ENCODE assay signal across 9 mouse cellular contexts in genomic region chr17:22417510-22417909, GRCm38 (mm10). TPM values are rescaled to one million over a fixed set of nuclear protein-coding genes. Genes with fewer than 3 reads are reported as not detected.
DNase-seq lines count a peak whose midpoint lies in the region; ATAC-seq and TF ChIP-seq lines count a peak whose summit lies in the region.
"Had no signal": no experiment of that assay in that cellular context is flagged by ENCODE, and none has a peak within 500 bp of the region (broad histone marks: within the 10 kb centered on the region; RNA-seq: fewer than 3 reads in every experiment).

No protein-coding gene starts in this region.

- H3K4me2 ChIP-seq in kidney, embryonic 16.5 days (replicated peaks; ENCODE audit: low read depth, low read length): no peak overlapping the region
- H3K4me2 ChIP-seq in liver, postnatal 0 days (ENCODE audit: low read depth, low read length): no peak overlapping the region
- H3K4me2 ChIP-seq: heart, embryonic 13.5 days had no signal

- peak; percentile 99 for ATAC-seq in CD4-positive, CD25-positive, alpha-beta regulatory T cell, adult 4 months
- peak; percentile 75; the same call in 1 of the 2 replicates for ATAC-seq in kidney, embryonic 16.5 days (ENCODE audit: low FRiP score, low TSS enrichment)
- ATAC-seq in liver, postnatal 0 days: no peak; the same call in 1 of the 2 replicates
- peak; percentile 89; the same call in 1 of the 2 replicates for ATAC-seq in neutrophil, adult 5-6 weeks (ENCODE audit: extremely low read depth, insufficient number of reproducible peaks, low FRiP score, poor library complexity, severe bottlenecking)

- TF ChIP-seq CTCF in liver, postnatal 0 days (IDR thresholded peaks at IDR 0.05; ENCODE audit: low read depth): peak; percentile 87

- no peak overlapping the region for H3K9ac ChIP-seq in kidney, embryonic 16.5 days (replicated peaks; ENCODE audit: low read length)
- no peak overlapping the region for H3K9ac ChIP-seq in liver, postnatal 0 days (replicated peaks)
- H3K9ac ChIP-seq: heart, embryonic 13.5 days had no signal

- no peak overlapping the region for H3K4me3 ChIP-seq in kidney, embryonic 16.5 days (ENCODE audit: low read length)
- H3K4me3 ChIP-seq in liver, postnatal 0 days (ENCODE audit: low read depth, low read length): no peak overlapping the region
- H3K4me3 ChIP-seq: heart, embryonic 13.5 days had no signal

- WGBS in kidney, embryonic 16.5 days: 0% methylated on average over 3 of the region's 3 CpGs
- WGBS in liver, postnatal 0 days (ENCODE audit: insufficient replicate concordance): under 1% methylated on average over 3 of the region's 3 CpGs

- DNase-seq in adipocyte (ENCODE audit: low spot score): peak; percentile 70
- peak; percentile 76 for DNase-seq in embryo, embryonic 10.5 days (ENCODE audit: low spot score)
- DNase-seq in heart, adult 8-10 months (ENCODE audit: low spot score): peak; percentile 57
- peak; percentile 73 for DNase-seq in liver, postnatal 0 days
- DNase-seq in thymus, postnatal 36 days: peak; percentile 65 to 67

- no peaks in the 10 kb centered on the region for H3K27me3 ChIP-seq in kidney, embryonic 16.5 days (ENCODE audit: insufficient read depth, low read length)
- H3K27me3 ChIP-seq in liver, postnatal 0 days (ENCODE audit: insufficient read depth, low read length): no peaks in the 10 kb centered on the region
- H3K27me3 ChIP-seq: heart, embryonic 13.5 days had no signal

- H3K27ac ChIP-seq in kidney, embryonic 16.5 days (ENCODE audit: low read length): no peak overlapping the region
- no peak overlapping the region for H3K27ac ChIP-seq in liver, postnatal 0 days (ENCODE audit: low read depth)
- H3K27ac ChIP-seq: heart, embryonic 13.5 days had no signal

- no peak for TF ChIP-seq EP300 in liver, postnatal 0 days (IDR thresholded peaks at IDR 0.05; ENCODE audit: low read depth)

- no peaks in the 10 kb centered on the region for H3K36me3 ChIP-seq in kidney, embryonic 16.5 days (ENCODE audit: insufficient read depth, low read length)
- no peaks in the 10 kb centered on the region for H3K36me3 ChIP-seq in liver, postnatal 0 days (replicated peaks; ENCODE audit: insufficient read depth, low read length)
- H3K36me3 ChIP-seq: heart, embryonic 13.5 days had no signal

- H3K4me1 ChIP-seq in kidney, embryonic 16.5 days (ENCODE audit: insufficient read depth, low read length): no peaks in the 10 kb centered on the region
- no peaks in the 10 kb centered on the region for H3K4me1 ChIP-seq in liver, postnatal 0 days (ENCODE audit: insufficient read depth)
- H3K4me1 ChIP-seq: heart, embryonic 13.5 days had no signal

- no peaks in the 10 kb centered on the region for H3K9me3 ChIP-seq in kidney, embryonic 16.5 days (ENCODE audit: low read length)
- no peaks in the 10 kb centered on the region for H3K9me3 ChIP-seq in liver, postnatal 0 days (ENCODE audit: low read length)
- H3K9me3 ChIP-seq: heart, embryonic 13.5 days had no signal

RNA-seq across cellular contexts. Expression of gene Zfp946, which starts 6.5 kb away (rescaled TPM):
- 1 to 10 TPM; 5.1 TPM for polyA plus RNA-seq in CD4-positive, CD25-positive, alpha-beta regulatory T cell, adult 4 months (2017; shearing (Covaris generic))
- total RNA-seq in heart, adult 8-10 months (2022): 1 to 10 TPM; 2.8 to 3.9 (median 3.9) TPM
- 14.9 and 15.0 TPM in 2 replicates for polyA plus RNA-seq in kidney, embryonic 16.5 days (2015; fragmentation: Nextera tagmentation; extraction: Ambion mirVana)
- polyA plus RNA-seq in liver, postnatal 0 days (2015; fragmentation: Nextera tagmentation; extraction: Ambion mirVana): 2.9 and 3.2 TPM in 2 replicates
- 6.2 and 8.6 TPM in 2 replicates for total RNA-seq in neutrophil, adult 5-6 weeks (2017)

RNA-seq across cellular contexts. Expression of gene Zfp758, which starts 56.3 kb away (rescaled TPM):
- polyA plus RNA-seq in CD4-positive, CD25-positive, alpha-beta regulatory T cell, adult 4 months (2017; shearing (Covaris generic)): 10 to 100 TPM; 15.6 to 16.3 TPM
- total RNA-seq in heart, adult 8-10 months (2022): 1 to 10 TPM; 7.8 to 9.5 (median 9.3) TPM
- 8.2 and 8.3 TPM in 2 replicates for polyA plus RNA-seq in kidney, embryonic 16.5 days (2015; fragmentation: Nextera tagmentation; extraction: Ambion mirVana)
- 3.5 and 3.7 TPM in 2 replicates for polyA plus RNA-seq in liver, postnatal 0 days (2015; fragmentation: Nextera tagmentation; extraction: Ambion mirVana)
- 36.2 and 43.9 TPM in 2 replicates for total RNA-seq in neutrophil, adult 5-6 weeks (2017)

RNA-seq across cellular contexts. Expression of gene Zfp944, which starts 56.3 kb away (rescaled TPM):
- 10 to 100 TPM; 10.9 to 12.9 TPM for polyA plus RNA-seq in CD4-positive, CD25-positive, alpha-beta regulatory T cell, adult 4 months (2017; shearing (Covaris generic))
- total RNA-seq in heart, adult 8-10 months (2022): 1 to 10 TPM; 3.3 to 5.1 (median 4.5) TPM
- 13.8 and 14.3 TPM in 2 replicates for polyA plus RNA-seq in kidney, embryonic 16.5 days (2015; fragmentation: Nextera tagmentation; extraction: Ambion mirVana)
- 4.2 and 4.7 TPM in 2 replicates for polyA plus RNA-seq in liver, postnatal 0 days (2015; fragmentation: Nextera tagmentation; extraction: Ambion mirVana)
- total RNA-seq in neutrophil, adult 5-6 weeks (2017): 19.6 and 21.4 TPM in 2 replicates
